Mouse (Mus musculus): ENCODE data around the gene Cks2.

The Cks2 gene

GRCm38 (mm10) chr13:51653159-51653558, 8.1 kb downstream of the Cks2 start:
- no peak for TF ChIP-seq GATA4 (IDR thresholded peaks at IDR 0.05; ENCODE audit: insufficient replicate concordance, low read length)

DNA sequence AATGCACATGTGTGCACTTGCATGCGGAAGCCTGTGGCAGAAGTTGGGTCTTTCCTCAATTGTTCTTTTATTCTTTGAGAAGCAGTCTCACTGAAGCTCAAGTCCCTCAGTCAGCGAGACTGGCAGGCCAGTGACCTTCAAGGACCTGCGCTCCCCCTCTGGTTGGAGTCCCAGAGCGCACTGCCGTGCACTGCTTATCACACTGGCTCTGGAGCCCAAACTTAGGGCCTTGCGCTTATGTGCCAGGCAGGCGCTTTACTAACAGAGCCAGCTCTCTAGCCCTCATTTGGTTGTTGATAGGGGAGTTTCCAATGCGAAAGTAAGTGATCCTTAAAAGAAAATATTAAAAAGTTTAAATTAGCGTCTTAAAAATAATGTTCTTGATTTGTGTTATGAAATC, 8.9 kb downstream of the Cks2 start:
- TF ChIP-seq GATA4 (IDR thresholded peaks at IDR 0.05; ENCODE audit: insufficient replicate concordance, low read length), result no peak

DNA sequence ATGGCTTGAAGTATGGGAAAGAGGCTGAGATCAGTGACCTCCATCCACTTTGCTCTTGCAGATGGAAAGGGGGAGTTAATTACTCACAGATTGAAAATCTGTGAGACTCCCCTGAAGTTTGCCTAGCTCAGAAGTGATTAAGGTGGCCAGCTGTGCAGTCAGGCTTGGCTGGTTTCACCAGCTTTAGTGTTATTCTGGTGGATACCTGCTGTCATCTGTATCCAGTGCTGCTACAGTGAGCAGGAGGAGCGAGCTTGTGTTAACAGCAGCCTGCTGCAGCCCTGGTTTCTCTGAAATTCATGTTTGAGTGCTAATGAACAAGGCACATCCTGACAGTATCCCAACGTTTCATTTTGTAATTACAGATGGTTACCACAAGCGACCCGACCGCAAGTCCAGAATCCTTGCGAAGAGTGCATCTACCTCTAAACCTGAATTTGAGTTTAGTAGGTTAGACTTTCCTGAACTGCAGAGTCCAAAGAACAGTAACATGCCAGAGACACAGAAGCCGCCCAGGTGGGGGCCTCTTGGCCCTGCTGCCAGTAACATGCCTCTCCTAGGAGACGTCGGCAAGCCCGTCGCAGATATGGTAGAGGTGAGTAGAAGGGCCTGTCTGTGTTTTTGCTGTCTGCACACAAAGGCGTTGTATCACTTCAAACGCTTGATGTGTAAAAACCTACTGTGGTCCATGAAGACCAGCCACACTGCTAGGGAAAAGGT, 11.6 kb downstream of the Cks2 start:
- no peak for TF ChIP-seq GATA4 (IDR thresholded peaks at IDR 0.05; ENCODE audit: insufficient replicate concordance, low read length)

GRCm38 (mm10) chr13:51658094-51658493, 13.1 kb downstream of the Cks2 start:
- TF ChIP-seq GATA4 (IDR thresholded peaks at IDR 0.05; ENCODE audit: insufficient replicate concordance, low read length), result no peak

DNA sequence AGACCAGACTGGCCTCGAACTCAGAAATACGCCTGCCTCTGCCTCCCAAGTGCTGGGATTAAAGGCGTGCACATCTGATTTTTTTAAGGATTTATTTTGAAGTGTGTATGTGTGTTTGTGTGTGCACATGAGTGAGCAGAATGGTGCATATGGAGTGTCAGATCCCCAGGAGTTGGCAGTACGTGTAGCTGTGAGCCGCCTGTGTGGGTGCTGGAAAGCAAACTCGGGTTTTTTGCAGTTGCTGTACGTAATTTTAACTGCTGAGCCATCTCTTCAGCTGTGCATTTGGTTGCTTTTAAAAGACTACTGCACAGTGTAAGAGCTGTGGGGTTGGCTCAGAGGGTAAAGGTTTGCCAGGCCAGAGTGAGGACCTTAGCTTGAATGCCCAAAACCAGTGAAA, 14.5 kb downstream of the Cks2 start:
- TF ChIP-seq GATA4 (IDR thresholded peaks at IDR 0.05; ENCODE audit: insufficient replicate concordance, low read length), result no peak

DNA sequence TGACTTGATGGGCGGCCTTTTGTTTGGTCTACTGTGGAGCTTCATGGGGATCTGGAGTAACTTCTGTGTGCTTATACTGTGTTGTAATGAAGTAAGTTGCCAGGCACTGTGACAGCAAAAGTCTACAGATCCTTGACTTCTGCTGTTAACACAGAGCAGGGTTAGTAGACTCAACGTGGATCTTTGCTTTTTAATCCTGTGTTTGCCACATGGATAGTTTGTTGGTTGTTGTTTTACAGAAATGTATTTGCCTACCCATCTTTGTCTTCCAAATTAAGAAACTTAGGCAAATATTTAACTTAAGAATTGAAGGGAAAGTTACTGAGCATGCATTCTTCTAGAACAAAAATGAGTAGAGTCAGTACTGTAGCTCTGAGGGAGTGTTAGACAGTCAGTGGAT, 18.5 kb downstream of the Cks2 start:
- TF ChIP-seq GATA4 (IDR thresholded peaks at IDR 0.05; ENCODE audit: insufficient replicate concordance, low read length), result no peak

DNA sequence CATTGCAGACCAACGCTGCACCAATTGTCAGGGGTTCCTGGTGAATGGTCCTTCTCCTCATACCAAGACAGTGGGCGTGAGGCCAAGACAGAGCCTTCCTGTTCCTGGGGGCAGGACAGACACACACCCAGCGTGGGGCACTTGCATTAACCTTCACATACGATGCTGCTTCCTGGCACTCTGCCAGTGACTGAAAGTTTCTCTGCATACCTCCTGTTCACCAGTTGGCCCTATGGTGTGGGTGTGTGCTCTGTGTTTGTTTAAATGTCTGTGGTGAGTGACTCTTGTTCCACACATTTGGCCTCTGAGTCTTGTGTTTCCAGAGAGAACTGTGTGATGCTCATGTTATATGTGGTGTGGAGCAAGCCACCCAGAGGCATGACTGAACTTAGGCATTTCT, 31.6 kb downstream of the Cks2 start:
- TF ChIP-seq GATA4 (IDR thresholded peaks at IDR 0.05; ENCODE audit: insufficient replicate concordance, low read length), result no peak

DNA sequence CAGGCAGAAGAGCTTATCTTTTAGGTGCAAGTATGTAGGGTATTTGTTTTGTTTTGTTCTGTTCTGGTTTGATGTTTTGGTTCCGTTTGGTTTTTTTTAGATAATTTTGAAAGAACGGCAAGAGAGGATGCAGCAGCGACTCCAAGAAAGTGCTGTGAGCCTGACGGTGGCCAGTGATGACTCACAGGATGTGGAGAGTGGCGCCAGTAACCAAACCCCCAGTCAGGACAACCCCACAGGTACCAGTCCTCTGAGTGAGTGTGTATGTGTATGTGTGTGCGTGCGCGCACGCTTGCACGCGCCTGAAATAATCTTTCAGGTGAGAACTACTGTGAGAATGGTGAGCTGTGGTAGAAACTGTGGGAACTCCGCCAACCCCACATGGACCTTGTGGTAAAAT, 32.0 kb downstream of the Cks2 start:
- TF ChIP-seq GATA4 (IDR thresholded peaks at IDR 0.05; ENCODE audit: insufficient replicate concordance, low read length), result no peak

DNA sequence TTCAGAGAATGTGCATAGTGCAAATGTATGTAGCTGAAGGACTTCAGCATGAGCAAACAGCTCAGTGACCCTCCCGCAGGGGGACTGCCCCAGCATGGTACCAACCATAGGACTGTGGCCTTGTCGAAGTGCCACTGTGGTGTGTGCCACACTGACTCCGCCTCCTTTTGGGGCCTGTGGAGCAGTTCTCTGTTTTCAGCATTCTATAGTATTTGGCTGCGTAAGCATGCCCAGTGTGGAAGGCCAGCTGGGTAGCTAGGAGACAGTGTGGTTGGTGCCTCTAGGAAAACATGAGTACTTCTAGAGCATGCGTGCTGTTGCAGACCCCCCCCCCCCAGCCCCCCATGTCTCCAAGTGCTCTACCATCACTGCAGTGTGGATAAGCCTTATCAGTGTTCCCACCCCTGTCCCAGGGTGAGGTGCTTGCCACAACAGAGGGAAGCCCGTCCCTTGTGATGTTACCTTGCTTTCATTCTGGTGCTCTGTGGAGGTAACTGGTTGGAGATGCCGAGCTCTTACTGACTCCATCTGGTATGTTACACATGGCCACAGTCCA, 32.7 kb downstream of the Cks2 start:
- TF ChIP-seq GATA4 (IDR thresholded peaks at IDR 0.05; ENCODE audit: insufficient replicate concordance, low read length), result no peak

DNA sequence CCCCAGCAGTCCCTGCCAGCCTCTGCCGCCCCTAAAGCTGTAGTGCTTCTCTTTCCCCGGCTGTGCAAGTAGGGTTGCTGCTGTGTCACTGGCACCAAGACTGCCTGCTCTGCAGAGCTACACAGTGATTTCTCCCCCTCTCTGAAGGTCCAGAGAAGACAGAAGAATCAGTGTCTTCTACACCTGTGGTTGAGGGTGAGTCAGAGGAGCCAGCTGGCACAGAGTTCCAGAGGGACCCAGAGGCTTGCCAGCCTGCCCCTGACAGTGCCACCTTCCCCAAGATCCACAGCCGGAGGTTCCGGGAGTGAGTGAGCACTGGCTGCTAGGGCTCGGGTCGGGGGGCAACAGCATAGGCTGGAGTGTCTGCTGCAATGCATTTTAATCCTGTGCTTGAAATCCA, 33.7 kb downstream of the Cks2 start:
- TF ChIP-seq GATA4 (IDR thresholded peaks at IDR 0.05; ENCODE audit: insufficient replicate concordance, low read length), result no peak

GRCm38 (mm10) chr13:51679332-51679731, 34.3 kb downstream of the Cks2 start:
- no peak for TF ChIP-seq GATA4 (IDR thresholded peaks at IDR 0.05; ENCODE audit: insufficient replicate concordance, low read length)

- no peak for TF ChIP-seq GATA4 (IDR thresholded peaks at IDR 0.05; ENCODE audit: insufficient replicate concordance, low read length)
These were observed 36.0 kb downstream of the Cks2 start for GRCm38 (mm10) chr13:51681076-51681475.

- TF ChIP-seq GATA4 (IDR thresholded peaks at IDR 0.05; ENCODE audit: insufficient replicate concordance, low read length), result no peak
These were observed 36.6 kb downstream of the Cks2 start for GRCm38 (mm10) chr13:51681634-51682033.

DNA sequence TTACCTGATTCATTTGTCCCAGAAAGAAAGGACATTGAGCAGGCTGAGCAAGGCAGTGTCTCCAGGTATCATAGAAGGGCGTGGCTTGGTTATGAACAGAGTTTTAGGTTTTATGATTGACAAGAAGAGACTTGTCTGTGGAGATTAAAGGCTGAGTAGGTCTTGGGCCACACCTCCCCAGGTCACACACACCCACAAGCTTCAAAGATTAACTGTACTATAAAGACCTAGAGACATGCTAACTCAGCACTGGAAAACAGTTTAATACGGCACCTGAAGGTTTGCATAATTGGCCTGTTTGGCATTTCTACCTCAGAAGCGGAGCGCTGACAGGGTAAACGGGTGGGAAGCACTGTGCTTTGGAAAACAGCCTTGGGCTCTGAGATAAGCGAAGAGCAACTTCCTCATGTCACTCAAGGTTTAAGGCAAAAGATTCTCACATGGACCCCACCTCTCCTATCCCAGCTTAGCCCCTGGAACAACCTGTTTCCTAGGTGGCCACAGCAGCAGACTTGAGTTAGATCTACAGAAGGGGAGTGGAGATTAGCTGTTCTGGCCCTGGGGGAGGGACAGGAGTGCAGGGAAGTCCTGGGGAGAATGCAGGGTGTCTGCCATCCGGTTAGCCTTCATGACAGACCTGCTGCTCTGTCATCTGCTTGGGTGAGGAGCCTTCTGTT, 40.4 kb downstream of the Cks2 start:
- TF ChIP-seq GATA4 (IDR thresholded peaks at IDR 0.05; ENCODE audit: insufficient replicate concordance, low read length), result no peak

DNA sequence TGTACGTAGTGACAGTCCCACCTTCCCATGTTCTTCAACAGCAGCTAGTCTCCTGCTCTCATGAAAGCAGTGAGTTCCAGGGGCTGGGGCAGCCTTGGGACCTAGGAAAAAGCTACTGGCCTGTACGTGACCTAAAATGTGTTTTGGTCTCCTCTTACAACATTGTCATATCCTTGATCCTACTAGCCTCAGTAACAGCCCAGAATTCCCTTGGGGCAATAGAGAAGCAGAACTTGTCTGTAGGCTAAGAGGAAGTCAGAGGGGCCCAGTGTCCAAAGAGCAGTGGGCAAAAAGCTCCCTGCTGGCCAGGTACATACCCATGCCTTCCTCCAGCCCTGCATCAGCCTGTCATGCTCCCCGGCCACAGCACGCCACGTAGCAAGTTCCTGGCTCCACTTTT, 41.9 kb downstream of the Cks2 start:
- TF ChIP-seq GATA4 (IDR thresholded peaks at IDR 0.05; ENCODE audit: insufficient replicate concordance, low read length), result no peak

DNA sequence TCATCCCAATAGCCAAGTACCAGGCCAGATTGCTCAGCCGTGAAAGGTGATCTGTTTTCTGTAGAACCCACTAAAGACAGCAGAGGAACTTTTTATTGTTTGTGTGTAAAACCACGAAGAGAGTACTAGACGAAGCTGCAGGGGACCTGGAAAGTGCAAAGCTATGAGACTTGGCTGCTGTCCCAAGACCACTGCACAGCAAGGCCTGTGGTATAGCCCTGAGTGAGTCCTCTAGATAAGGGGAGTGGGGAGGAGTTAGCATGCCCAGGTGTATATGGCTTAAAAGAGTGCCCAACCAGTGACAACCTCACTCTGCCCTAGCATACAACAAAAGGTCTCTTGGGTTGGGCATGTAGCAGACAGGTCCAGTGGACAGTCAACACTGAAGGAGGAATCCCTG, 43.7 kb downstream of the Cks2 start:
- TF ChIP-seq GATA4 (IDR thresholded peaks at IDR 0.05; ENCODE audit: insufficient replicate concordance, low read length), result no peak
